ENCODE assay signal across 21 mouse cellular contexts in the genomic region with DNA sequence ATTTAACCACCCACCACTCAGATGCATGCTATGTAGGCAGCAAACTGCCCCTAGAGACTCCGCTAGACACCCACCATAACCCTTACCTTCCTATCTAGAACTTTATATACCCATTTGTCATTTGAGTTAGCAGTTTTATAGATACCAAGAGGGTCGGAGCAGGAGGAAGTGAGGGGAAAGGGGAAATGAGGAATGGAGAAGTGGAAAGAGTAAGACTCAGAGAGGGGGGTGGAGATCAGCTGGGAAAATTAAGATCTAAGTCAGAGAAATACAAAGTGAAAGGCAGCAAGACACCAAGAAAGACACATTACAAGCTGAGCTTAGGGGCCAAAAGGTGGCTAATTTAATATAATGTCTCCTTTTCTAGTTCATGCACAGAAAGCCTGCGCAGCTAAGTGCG. TPM values are rescaled to one million over a fixed set of nuclear protein-coding genes. Genes with fewer than 3 reads are reported as not detected.
DNase-seq lines count a peak whose midpoint lies in the region; ATAC-seq and TF ChIP-seq lines count a peak whose summit lies in the region.
"Had no signal": no experiment of that assay in that cellular context is flagged by ENCODE, and none has a peak within 500 bp of the region (broad histone marks: within the 10 kb centered on the region; RNA-seq: fewer than 3 reads in every experiment).

No protein-coding gene starts in this region.

- H3K27ac ChIP-seq in liver, adult 2 months (replicated peaks; ENCODE audit: insufficient read depth, low read depth, low read length) = peak overlapping the region; percentile 27; the same call in 1 of the 2 replicates
- H3K27ac ChIP-seq in bone marrow macrophage, adult 2 months (ENCODE audit: insufficient read depth, low read depth, low read length) = peak overlapping the region; percentile 98
- peak overlapping the region; percentile 61; the same call in 1 of the 2 replicates for H3K27ac ChIP-seq in liver, embryonic 12.5 days
- H3K27ac ChIP-seq: hindbrain, embryonic 13.5 days; intestine, embryonic 15.5 days; midbrain, embryonic 15.5 days; neural tube, embryonic 15.5 days had no signal

- H3K9me3 ChIP-seq in liver, embryonic 12.5 days (replicated peaks) = no peaks in the 10 kb centered on the region
- no peaks in the 10 kb centered on the region for H3K9me3 ChIP-seq in megakaryocyte, embryonic 14.5 days
- H3K9me3 ChIP-seq: hindbrain, embryonic 13.5 days; intestine, embryonic 15.5 days; midbrain, embryonic 15.5 days; neural tube, embryonic 15.5 days had no signal

- no peak overlapping the region for H3K4me3 ChIP-seq in liver, adult 2 months (ENCODE audit: insufficient read depth, low read depth, low read length)
- H3K4me3 ChIP-seq in bone marrow macrophage, adult 2 months (ENCODE audit: insufficient read depth, low read length) = peak overlapping the region; percentile 77
- H3K4me3 ChIP-seq in liver, embryonic 12.5 days = 0 out of 2 replicates have a peak overlapping the region, but pooled peaks have one; percentile 37
- peak overlapping the region; percentile 91 for H3K4me3 ChIP-seq in megakaryocyte, embryonic 14.5 days (replicated peaks)
- H3K4me3 ChIP-seq: hindbrain, embryonic 13.5 days; intestine, embryonic 15.5 days; midbrain, embryonic 15.5 days; neural tube, embryonic 15.5 days had no signal

- H3K79me2 ChIP-seq in liver, adult 2 months (ENCODE audit: control insufficient read depth, insufficient read depth, low read length) = no peaks in the 10 kb centered on the region

- peak overlapping the region; percentile 35 for H3K4me2 ChIP-seq in liver, embryonic 12.5 days
- H3K4me2 ChIP-seq: hindbrain, embryonic 13.5 days; intestine, embryonic 15.5 days; lung, embryonic 14.5 days; midbrain, embryonic 15.5 days; neural tube, embryonic 15.5 days had no signal

- no peak for ATAC-seq in liver, embryonic 12.5 days
- ATAC-seq: intestine, embryonic 15.5 days; midbrain, embryonic 15.5 days had no signal

- TF ChIP-seq CTCF in liver, adult 2 months (IDR thresholded peaks at IDR 0.05; ENCODE audit: low read depth, low read length) = no peak
- TF ChIP-seq CTCF in bone marrow macrophage, adult 2 months (IDR thresholded peaks at IDR 0.05; ENCODE audit: low read depth, low read length) = no peak

- H3K27me3 ChIP-seq in liver, adult 2 months (ENCODE audit: control insufficient read depth, insufficient read depth, low read length) = no peaks in the 10 kb centered on the region
- H3K27me3 ChIP-seq in liver, embryonic 12.5 days (replicated peaks) = no peaks in the 10 kb centered on the region
- no peaks in the 10 kb centered on the region for H3K27me3 ChIP-seq in megakaryocyte, embryonic 14.5 days (replicated peaks)
- H3K27me3 ChIP-seq: hindbrain, embryonic 13.5 days; intestine, embryonic 15.5 days; midbrain, embryonic 15.5 days; neural tube, embryonic 15.5 days had no signal

- intact Hi-C loops in left cerebral cortex, postnatal 25 days (cut with DNase I) = no loop called here

- peaks cover 34% of the 10 kb centered on the region for H3K36me3 ChIP-seq in liver, adult 2 months (ENCODE audit: control insufficient read depth, insufficient read depth, low read length)
- H3K36me3 ChIP-seq in liver, embryonic 12.5 days = peaks cover 61% of the 10 kb centered on the region
- H3K36me3 ChIP-seq in megakaryocyte, embryonic 14.5 days (replicated peaks; ENCODE audit: low read length) = peaks cover 72% of the 10 kb centered on the region

- peaks cover 22% of the 10 kb centered on the region for H3K4me1 ChIP-seq in liver, adult 2 months (ENCODE audit: control insufficient read depth, insufficient read depth, low read length)
- peaks cover 30% of the 10 kb centered on the region for H3K4me1 ChIP-seq in bone marrow macrophage, adult 2 months (ENCODE audit: control insufficient read depth, insufficient read depth, low read length)
- peaks cover 63% of the 10 kb centered on the region for H3K4me1 ChIP-seq in liver, embryonic 12.5 days
- peaks cover 74% of the 10 kb centered on the region for H3K4me1 ChIP-seq in megakaryocyte, embryonic 14.5 days
- H3K4me1 ChIP-seq: hindbrain, embryonic 13.5 days; intestine, embryonic 15.5 days; midbrain, embryonic 15.5 days; neural tube, embryonic 15.5 days had no signal

- no peak overlapping the region; the same call in 1 of the 2 replicates for H3K9ac ChIP-seq in liver, adult 2 months (ENCODE audit: low read depth, low read length)
- no peak overlapping the region for H3K9ac ChIP-seq in liver, embryonic 12.5 days
- H3K9ac ChIP-seq: hindbrain, embryonic 13.5 days; intestine, embryonic 15.5 days; lung, embryonic 14.5 days; midbrain, embryonic 15.5 days; neural tube, embryonic 15.5 days had no signal

- WGBS in liver, adult 2 months = 95% methylated on average over 4 of the region's 4 CpGs
- WGBS in liver, embryonic 12.5 days (ENCODE audit: insufficient replicate concordance) = 61% methylated on average over 4 of the region's 4 CpGs

- TF ChIP-seq POLR2A in liver, adult 2 months (IDR thresholded peaks at IDR 0.05; ENCODE audit: extremely low read depth, insufficient read depth, low read length) = no peak
- TF ChIP-seq POLR2A in bone marrow macrophage, adult 2 months (IDR thresholded peaks at IDR 0.05; ENCODE audit: borderline replicate concordance, low read depth, low read length) = no peak

- no peak for DNase-seq in liver, adult 2 months (ENCODE audit: extremely low read depth, low read depth, low spot score)
- DNase-seq in liver = no peak
- DNase-seq in spleen, postnatal 14 days (ENCODE audit: low spot score in 2 of 2) = no peak
- no peak for DNase-seq in left cerebral cortex, postnatal 25 days (ENCODE audit: low spot score in 2 of 2)
- DNase-seq in urinary bladder, postnatal 25 days (ENCODE audit: low spot score) = no peak
- DNase-seq: adrenal gland, adult 2 months; B cell, adult 2 months; cerebellum, adult 11-12 months; cerebellum, postnatal 36 days; heart, postnatal 14 days; kidney, adult 9 months; kidney, postnatal 25 days; lung, embryonic 14.5 days; thymus, postnatal 25 days had no signal

RNA-seq across cellular contexts. Expression of gene Fcer1g, which starts 0.4 kb away (rescaled TPM):
- 6.4 and 12.4 TPM in 2 replicates for total RNA-seq in liver, adult 2 months (2014; rRNA removed)
- polyA plus RNA-seq in liver, adult 2 months (2012; rRNA removed) = 21.3 and 50.7 TPM in 2 replicates
- 3,398 and 3,733 TPM in 2 replicates for polyA plus RNA-seq in bone marrow macrophage, adult 2 months (2012; ENCODE audit: insufficient read depth, insufficient read length, missing spikeins)
- 55.8 and 60.7 TPM in 2 replicates for polyA plus RNA-seq in liver, embryonic 12.5 days (2016; fragmentation: Nextera tagmentation; extraction: Ambion mirVana)
- polyA plus RNA-seq in megakaryocyte, embryonic 14.5 days (2012; ENCODE audit: insufficient read depth, low replicate concordance) = 12.9 and 57.4 TPM in 2 replicates
- total RNA-seq in left cerebral cortex, postnatal 25 days (2021) = 10 to 100 TPM; 14.9 to 15.1 TPM

RNA-seq across cellular contexts. Expression of gene Apoa2, which starts 9.7 kb away (rescaled TPM):
- 15,245 and 18,176 TPM in 2 replicates for total RNA-seq in liver, adult 2 months (2014; rRNA removed)
- 28,168 and 29,095 TPM in 2 replicates for polyA plus RNA-seq in liver, adult 2 months (2012; rRNA removed)
- not detected in 2 replicates for polyA plus RNA-seq in bone marrow macrophage, adult 2 months (2012; ENCODE audit: insufficient read depth, insufficient read length, missing spikeins)
- polyA plus RNA-seq in liver, embryonic 12.5 days (2016; fragmentation: Nextera tagmentation; extraction: Ambion mirVana) = 2,516 and 2,642 TPM in 2 replicates
- polyA plus RNA-seq in megakaryocyte, embryonic 14.5 days (2012; ENCODE audit: insufficient read depth, low replicate concordance) = not detected in 2 replicates
- 1 to 10 TPM; 2.7 to 3.1 TPM for total RNA-seq in left cerebral cortex, postnatal 25 days (2021)

RNA-seq across cellular contexts. Expression of gene Tomm40l, which starts 12.2 kb away (rescaled TPM):
- 5.5 and 10.7 TPM in 2 replicates for total RNA-seq in liver, adult 2 months (2014; rRNA removed)
- 6.7 and 9.7 TPM in 2 replicates for polyA plus RNA-seq in liver, adult 2 months (2012; rRNA removed)
- 25.8 and 27.3 TPM in 2 replicates for polyA plus RNA-seq in bone marrow macrophage, adult 2 months (2012; ENCODE audit: insufficient read depth, insufficient read length, missing spikeins)
- polyA plus RNA-seq in liver, embryonic 12.5 days (2016; fragmentation: Nextera tagmentation; extraction: Ambion mirVana) = 20.7 and 21.9 TPM in 2 replicates
- 22.7 and 24.1 TPM in 2 replicates for polyA plus RNA-seq in megakaryocyte, embryonic 14.5 days (2012; ENCODE audit: insufficient read depth, low replicate concordance)
- 10 to 100 TPM; 71.8 to 89.6 TPM for total RNA-seq in left cerebral cortex, postnatal 25 days (2021)

RNA-seq across cellular contexts. Expression of gene Adamts4, which starts 15.7 kb away (rescaled TPM):
- 0.09 and 0.13 TPM in 2 replicates for total RNA-seq in liver, adult 2 months (2014; rRNA removed)
- polyA plus RNA-seq in liver, adult 2 months (2012; rRNA removed) = 0.15 and 0.37 TPM in 2 replicates
- 0.21 TPM in 1 of 2 replicates, not detected in the other for polyA plus RNA-seq in bone marrow macrophage, adult 2 months (2012; ENCODE audit: insufficient read depth, insufficient read length, missing spikeins)
- 0.61 and 0.72 TPM in 2 replicates for polyA plus RNA-seq in liver, embryonic 12.5 days (2016; fragmentation: Nextera tagmentation; extraction: Ambion mirVana)
- polyA plus RNA-seq in megakaryocyte, embryonic 14.5 days (2012; ENCODE audit: insufficient read depth, low replicate concordance) = 0.50 TPM in 1 of 2 replicates, not detected in the other
- 10 to 100 TPM; 10.9 to 12.8 TPM for total RNA-seq in left cerebral cortex, postnatal 25 days (2021)

RNA-seq across cellular contexts. Expression of gene Ndufs2, which starts 16.6 kb away (rescaled TPM):
- 272 and 275 TPM in 2 replicates for total RNA-seq in liver, adult 2 months (2014; rRNA removed)
- 174 and 195 TPM in 2 replicates for polyA plus RNA-seq in liver, adult 2 months (2012; rRNA removed)
- 122 and 131 TPM in 2 replicates for polyA plus RNA-seq in bone marrow macrophage, adult 2 months (2012; ENCODE audit: insufficient read depth, insufficient read length, missing spikeins)
- 160 and 167 TPM in 2 replicates for polyA plus RNA-seq in liver, embryonic 12.5 days (2016; fragmentation: Nextera tagmentation; extraction: Ambion mirVana)
- 24.9 and 49.7 TPM in 2 replicates for polyA plus RNA-seq in megakaryocyte, embryonic 14.5 days (2012; ENCODE audit: insufficient read depth, low replicate concordance)
- total RNA-seq in left cerebral cortex, postnatal 25 days (2021) = 100 to 1,000 TPM; 258 to 278 TPM

Comparison
In these comparisons a context has a peak if more than half of its experiments do, and no peak if none do; other contexts are left out.
1. H3K27ac ChIP-seq: peak in every context shown above with its lines; median percentile 98 in bone marrow macrophage, adult 2 months; 61 in liver, embryonic 12.5 days; 27 in liver, adult 2 months.
2. RNA of gene Fcer1g, which starts 0.4 kb away (polyA plus RNA-seq): 3,398 to 3,733 TPM in bone marrow macrophage, adult 2 months; 55.8 to 60.7 TPM in liver, embryonic 12.5 days, 12.9 to 57.4 TPM in megakaryocyte, embryonic 14.5 days and 21.3 to 50.7 TPM in liver, adult 2 months; every median in the first group is over 10 times any median in the second.
3. RNA of gene Apoa2, which starts 9.7 kb away (polyA plus RNA-seq): 28,168 to 29,095 TPM in liver, adult 2 months and 2,516 to 2,642 TPM in liver, embryonic 12.5 days; not detected in bone marrow macrophage, adult 2 months and not detected in megakaryocyte, embryonic 14.5 days; every median in the first group is over 1,000 times any median in the second.